Mouse (Mus musculus): Measurements from ENCODE around the gene Sowaha. TPM values are rescaled to one million over a fixed set of nuclear protein-coding genes. Genes with fewer than 3 reads are reported as not detected.
A peak's percentile ranks its signal among the peaks of the same experiment; 100 is the strongest.

The Sowaha gene
- polyA plus RNA-seq, 1 experiment from 2014 or later, result 0.17 TPM

- WGBS, result 77% methylated on average over 6 of the region's 6 CpGs
- Histone ChIP-seq H3K27ac (ENCODE audit: low read depth, low read length) (no peak overlapping the region), H3K27me3 (ENCODE audit: control insufficient read depth, insufficient read depth, low read length) (no peaks in the 10 kb centered on the region), H3K36me3 (ENCODE audit: control insufficient read depth, insufficient read depth, low read length) (no peaks in the 10 kb centered on the region), H3K4me3 (ENCODE audit: low read depth, low read length) (no peak overlapping the region), H3K9ac (ENCODE audit: low read length) (no peak overlapping the region), H3K4me2 (ENCODE audit: low read depth) (no peak overlapping the region), H3K9me3 (ENCODE audit: control insufficient read depth, low read length) (no peaks in the 10 kb centered on the region), H3K4me1 (ENCODE audit: control insufficient read depth, insufficient read depth, low read length) (peaks cover 6% of the 10 kb centered on the region)
- no peak for ATAC-seq (ENCODE audit: insufficient read depth, low FRiP score, low TSS enrichment)
- no peak for DNase-seq (ENCODE audit: low spot score)
Observed at GRCm38 (mm10) chr11:53496946-53497345, 16.9 kb upstream of the Sowaha start.

DNA sequence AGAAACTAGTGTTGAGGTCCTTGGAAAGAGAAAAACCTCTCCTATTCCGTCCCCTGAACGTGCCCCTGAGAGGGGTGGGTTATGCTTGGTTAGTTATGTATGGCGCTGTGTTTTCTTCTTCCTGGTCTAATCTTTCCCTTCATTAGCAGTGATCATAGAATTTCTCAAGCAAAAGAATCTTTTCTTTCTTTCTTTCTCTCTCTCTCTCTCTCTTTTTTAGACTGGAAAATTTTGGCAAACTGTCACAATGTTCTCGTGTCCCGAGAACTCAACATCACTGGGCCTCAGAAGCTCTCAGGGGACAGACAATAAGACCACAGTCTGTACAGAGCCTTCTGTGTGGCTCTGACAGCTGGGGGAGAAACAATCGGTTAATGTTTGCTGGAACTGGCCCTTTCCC, 15.3 kb upstream of the Sowaha start:
- DNase-seq (ENCODE audit: low spot score) (no peak), ATAC-seq (ENCODE audit: insufficient read depth, low FRiP score, low TSS enrichment) (no peak)
- Histone ChIP-seq H3K27me3 (ENCODE audit: control insufficient read depth, insufficient read depth, low read length) (no peaks in the 10 kb centered on the region), H3K4me3 (ENCODE audit: low read depth, low read length) (no peak overlapping the region), H3K4me1 (ENCODE audit: control insufficient read depth, insufficient read depth, low read length) (peaks cover 7% of the 10 kb centered on the region), H3K27ac (ENCODE audit: low read depth, low read length) (no peak overlapping the region), H3K9me3 (ENCODE audit: control insufficient read depth, low read length) (no peaks in the 10 kb centered on the region), H3K36me3 (ENCODE audit: control insufficient read depth, insufficient read depth, low read length) (no peaks in the 10 kb centered on the region), H3K9ac (ENCODE audit: low read length) (no peak overlapping the region), H3K4me2 (ENCODE audit: low read depth) (no peak overlapping the region)
- 35% methylated on average over 6 of the region's 6 CpGs for WGBS

GRCm38 (mm10) chr11:53493243-53493955, 13.3 kb upstream of the Sowaha start:
- Histone ChIP-seq H3K4me3 (ENCODE audit: low read depth, low read length) (no peak overlapping the region), H3K9me3 (ENCODE audit: control insufficient read depth, low read length) (no peaks in the 10 kb centered on the region), H3K27me3 (ENCODE audit: control insufficient read depth, insufficient read depth, low read length) (no peaks in the 10 kb centered on the region), H3K36me3 (ENCODE audit: control insufficient read depth, insufficient read depth, low read length) (no peaks in the 10 kb centered on the region), H3K9ac (ENCODE audit: low read length) (no peak overlapping the region), H3K27ac (ENCODE audit: low read depth, low read length) (no peak overlapping the region), H3K4me1 (ENCODE audit: control insufficient read depth, insufficient read depth, low read length) (peaks cover 7% of the 10 kb centered on the region), H3K4me2 (ENCODE audit: low read depth) (no peak overlapping the region)
- ATAC-seq (ENCODE audit: insufficient read depth, low FRiP score, low TSS enrichment), result peak; percentile 51; the same call in 1 of the 2 replicates
- WGBS, result 11% methylated on average over 3 of the region's 3 CpGs
- peak; percentile 51 for DNase-seq (ENCODE audit: low spot score)

DNA sequence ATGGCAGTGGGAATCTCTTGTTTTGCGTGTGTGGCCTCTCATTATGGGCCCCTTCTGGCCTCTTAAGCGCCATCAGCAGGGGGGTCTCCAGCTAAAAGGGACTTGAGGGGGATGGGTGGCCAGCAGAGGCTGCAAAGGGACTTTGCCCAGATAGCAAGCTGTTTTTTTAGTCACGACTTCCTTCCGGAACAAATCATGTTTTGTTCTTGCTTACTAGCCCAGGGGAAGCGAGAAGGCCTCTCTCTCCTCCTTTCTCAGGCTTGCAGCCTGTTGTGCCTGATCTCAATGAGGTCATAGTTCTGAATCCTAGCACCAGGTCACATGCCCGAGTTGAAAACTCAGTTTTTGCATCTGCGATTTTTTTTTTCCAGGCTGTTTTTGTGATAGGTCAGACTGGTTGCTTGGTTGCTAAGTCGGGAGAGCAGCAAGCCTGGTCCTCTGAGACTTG, 11.9 kb upstream of the Sowaha start:
- H3K4me3 ChIP-seq (ENCODE audit: low read depth, low read length), result no peak overlapping the region
- peaks cover 7% of the 10 kb centered on the region for H3K4me1 ChIP-seq (ENCODE audit: control insufficient read depth, insufficient read depth, low read length)
- peak overlapping the region; percentile 30 for H3K27ac ChIP-seq (ENCODE audit: low read depth, low read length)
- H3K27me3 ChIP-seq (ENCODE audit: control insufficient read depth, insufficient read depth, low read length), result peaks cover 12% of the 10 kb centered on the region
- H3K9me3 ChIP-seq (ENCODE audit: control insufficient read depth, low read length), result no peaks in the 10 kb centered on the region
- DNase-seq (ENCODE audit: low spot score), result peak; percentile 69
- H3K36me3 ChIP-seq (ENCODE audit: control insufficient read depth, insufficient read depth, low read length), result no peaks in the 10 kb centered on the region
- H3K9ac ChIP-seq (ENCODE audit: low read length), result no peak overlapping the region
- H3K4me2 ChIP-seq (ENCODE audit: low read depth), result no peak overlapping the region; the same call in 1 of the 2 replicates
- ATAC-seq (ENCODE audit: insufficient read depth, low FRiP score, low TSS enrichment), result peak; percentile 42; the same call in 1 of the 2 replicates
- 14% methylated on average over 8 of the region's 8 CpGs for WGBS

DNA sequence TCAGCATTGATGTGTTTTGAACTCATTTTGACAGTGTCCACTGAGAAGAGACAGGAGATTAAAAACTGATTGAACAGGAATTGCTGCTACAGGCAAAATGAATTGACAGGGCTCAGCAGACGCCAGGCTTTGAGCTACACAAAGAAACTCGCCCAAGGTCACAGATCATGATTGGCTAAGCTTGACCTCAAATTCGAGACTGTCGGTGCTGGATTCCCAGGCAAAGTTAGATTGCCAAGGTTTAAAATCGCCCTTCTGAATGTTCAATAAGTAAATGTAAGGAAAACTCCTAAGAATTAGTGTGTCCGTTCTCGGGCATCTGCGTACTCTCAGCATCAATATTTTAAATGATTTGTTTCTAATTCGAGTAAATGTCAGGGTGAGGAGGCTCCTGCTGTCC, 9.3 kb upstream of the Sowaha start:
- DNase-seq (ENCODE audit: low spot score) (no peak), ATAC-seq (ENCODE audit: insufficient read depth, low FRiP score, low TSS enrichment) (no peak)
- no peak overlapping the region for H3K4me3 ChIP-seq (ENCODE audit: low read depth, low read length)
- peaks cover 7% of the 10 kb centered on the region for H3K4me1 ChIP-seq (ENCODE audit: control insufficient read depth, insufficient read depth, low read length)
- no peak overlapping the region for H3K27ac ChIP-seq (ENCODE audit: low read depth, low read length)
- no peak overlapping the region for H3K4me2 ChIP-seq (ENCODE audit: low read depth)
- H3K27me3 ChIP-seq (ENCODE audit: control insufficient read depth, insufficient read depth, low read length), result peaks cover 22% of the 10 kb centered on the region
- WGBS, result 80% methylated on average over 9 of the region's 9 CpGs
- H3K9ac ChIP-seq (ENCODE audit: low read length), result no peak overlapping the region
- no peaks in the 10 kb centered on the region for H3K36me3 ChIP-seq (ENCODE audit: control insufficient read depth, insufficient read depth, low read length)
- no peaks in the 10 kb centered on the region for H3K9me3 ChIP-seq (ENCODE audit: control insufficient read depth, low read length)

DNA sequence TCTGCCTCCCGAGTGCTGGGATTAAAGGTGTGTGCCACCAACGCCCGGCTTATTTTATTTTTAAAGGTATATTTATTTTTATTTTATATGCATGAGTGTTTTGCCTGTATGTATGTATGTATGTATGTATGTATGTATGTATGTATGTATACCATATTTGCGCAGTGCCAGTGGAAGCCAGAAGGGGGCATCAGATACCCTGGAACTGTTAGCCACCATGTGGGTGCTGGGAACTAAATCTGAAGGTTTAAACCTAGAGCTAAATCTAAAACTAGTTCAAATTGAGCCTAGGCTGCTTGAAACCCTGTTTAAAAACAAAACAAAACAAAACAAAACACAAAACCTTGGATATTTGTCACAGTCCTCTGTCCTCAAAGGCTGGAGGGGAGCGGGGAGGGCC, 8.9 kb upstream of the Sowaha start:
- Histone ChIP-seq H3K27ac (ENCODE audit: low read depth, low read length) (no peak overlapping the region), H3K4me2 (ENCODE audit: low read depth) (no peak overlapping the region), H3K9me3 (ENCODE audit: control insufficient read depth, low read length) (no peaks in the 10 kb centered on the region), H3K4me1 (ENCODE audit: control insufficient read depth, insufficient read depth, low read length) (peaks cover 7% of the 10 kb centered on the region), H3K36me3 (ENCODE audit: control insufficient read depth, insufficient read depth, low read length) (no peaks in the 10 kb centered on the region), H3K4me3 (ENCODE audit: low read depth, low read length) (no peak overlapping the region), H3K9ac (ENCODE audit: low read length) (no peak overlapping the region), H3K27me3 (ENCODE audit: control insufficient read depth, insufficient read depth, low read length) (peaks cover 22% of the 10 kb centered on the region)
- ATAC-seq (ENCODE audit: insufficient read depth, low FRiP score, low TSS enrichment) (no peak), DNase-seq (ENCODE audit: low spot score) (no peak)
- WGBS, result 96% methylated on average over 5 of the region's 5 CpGs

DNA sequence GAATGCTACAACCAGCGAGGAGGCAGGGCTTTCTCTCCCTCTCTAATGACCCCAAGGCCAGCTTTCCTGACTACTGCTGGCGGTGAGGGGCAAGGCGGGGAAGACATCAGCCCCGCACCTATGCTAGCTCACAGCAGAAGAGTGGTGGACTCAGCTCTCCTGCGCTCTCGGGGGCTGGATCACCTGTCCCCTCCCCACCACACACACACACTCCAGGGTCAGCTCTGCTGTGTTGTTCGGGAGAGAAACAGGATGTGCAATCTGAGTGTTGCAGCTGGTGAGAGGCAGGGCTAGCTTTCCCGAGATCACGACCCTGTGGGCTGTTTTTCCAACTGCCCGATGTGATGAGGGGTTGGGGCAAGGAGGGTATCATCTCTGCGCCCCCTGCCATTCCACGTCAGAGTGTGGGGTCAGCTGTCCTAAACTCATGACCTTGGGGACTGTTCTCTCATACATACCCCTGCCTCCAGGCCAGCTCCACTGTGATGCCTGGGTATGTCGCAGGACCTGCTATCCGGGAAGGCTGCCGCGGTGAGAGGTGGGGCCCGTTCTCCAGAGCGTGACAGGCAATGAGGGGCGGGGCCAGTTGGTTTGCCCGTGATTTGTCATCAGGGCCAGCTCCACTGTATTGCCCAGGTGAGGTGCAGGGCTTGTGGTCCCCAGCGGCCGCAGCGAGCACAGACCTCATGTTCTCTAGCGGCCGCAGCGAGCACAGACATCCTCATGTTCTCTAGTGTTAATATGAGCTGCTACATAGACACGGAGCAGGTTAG, 6.9 kb upstream of the Sowaha start:
- no peak for ATAC-seq (ENCODE audit: insufficient read depth, low FRiP score, low TSS enrichment)
- H3K4me3 ChIP-seq (ENCODE audit: low read depth, low read length), result no peak overlapping the region
- no peak overlapping the region for H3K27ac ChIP-seq (ENCODE audit: low read depth, low read length)
- no peak overlapping the region for H3K9ac ChIP-seq (ENCODE audit: low read length)
- H3K4me1 ChIP-seq (ENCODE audit: control insufficient read depth, insufficient read depth, low read length), result peaks cover 3% of the 10 kb centered on the region; the same call in 1 of the 2 replicates
- no peaks in the 10 kb centered on the region for H3K9me3 ChIP-seq (ENCODE audit: control insufficient read depth, low read length)
- 12% methylated on average over 27 of the region's 27 CpGs for WGBS
- peak overlapping the region; percentile 15; the same call in 1 of the 2 replicates for H3K4me2 ChIP-seq (ENCODE audit: low read depth)
- H3K36me3 ChIP-seq (ENCODE audit: control insufficient read depth, insufficient read depth, low read length), result no peaks in the 10 kb centered on the region
- peaks cover 22% of the 10 kb centered on the region for H3K27me3 ChIP-seq (ENCODE audit: control insufficient read depth, insufficient read depth, low read length)
- peak; percentile 19 for DNase-seq (ENCODE audit: low spot score)

DNA sequence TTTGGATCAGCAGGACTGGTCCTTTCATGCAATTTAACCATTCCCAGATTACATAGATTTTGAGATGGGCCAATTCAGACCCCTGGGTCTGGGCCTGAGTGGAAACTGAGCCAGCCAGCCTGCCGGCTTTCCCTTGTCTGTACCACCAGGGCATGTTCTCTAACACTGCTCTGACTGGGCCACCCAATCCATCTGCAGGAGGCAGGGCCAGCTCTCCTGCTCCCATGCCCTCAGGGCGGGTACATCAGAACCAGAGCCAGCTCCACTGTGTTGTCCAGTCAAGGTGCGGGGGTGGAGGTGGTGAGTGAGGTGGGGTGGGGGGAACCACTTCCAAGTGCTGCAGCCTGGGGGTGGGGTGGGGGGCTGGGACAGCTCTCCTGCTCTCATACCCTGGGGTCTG, 6.3 kb upstream of the Sowaha start:
- Histone ChIP-seq H3K9ac (ENCODE audit: low read length) (no peak overlapping the region), H3K4me2 (ENCODE audit: low read depth) (no peak overlapping the region), H3K4me3 (ENCODE audit: low read depth, low read length) (no peak overlapping the region), H3K27me3 (ENCODE audit: control insufficient read depth, insufficient read depth, low read length) (peaks cover 24% of the 10 kb centered on the region), H3K9me3 (ENCODE audit: control insufficient read depth, low read length) (no peaks in the 10 kb centered on the region), H3K27ac (ENCODE audit: low read depth, low read length) (no peak overlapping the region), H3K4me1 (ENCODE audit: control insufficient read depth, insufficient read depth, low read length) (no peaks in the 10 kb centered on the region; the same call in 1 of the 2 replicates), H3K36me3 (ENCODE audit: control insufficient read depth, insufficient read depth, low read length) (no peaks in the 10 kb centered on the region)
- DNase-seq (ENCODE audit: low spot score) (no peak), ATAC-seq (ENCODE audit: insufficient read depth, low FRiP score, low TSS enrichment) (no peak)
- WGBS, result 76% methylated on average over 3 of the region's 3 CpGs

Data from neural tube, embryonic 11.5 days (tissue).